Mouse (Mus musculus) CD4-positive, CD25-positive, alpha-beta regulatory T cell, adult 9 weeks (primary cell): Measurements from ENCODE around the gene Lrriq4. TPM values are rescaled to one million over a fixed set of nuclear protein-coding genes. Genes with fewer than 3 reads are reported as not detected.

Experiments used
- polyA plus RNA-seq: library from polyadenylated mRNA; unstranded; fragments of 100-300 nt; shearing (Covaris generic); gene quantifications from one replicate; pipeline ENCODE4 v1.2.1, GENCODE M21; 2017

Gene Lrriq4
- polyA plus RNA-seq: not detected

DNA sequence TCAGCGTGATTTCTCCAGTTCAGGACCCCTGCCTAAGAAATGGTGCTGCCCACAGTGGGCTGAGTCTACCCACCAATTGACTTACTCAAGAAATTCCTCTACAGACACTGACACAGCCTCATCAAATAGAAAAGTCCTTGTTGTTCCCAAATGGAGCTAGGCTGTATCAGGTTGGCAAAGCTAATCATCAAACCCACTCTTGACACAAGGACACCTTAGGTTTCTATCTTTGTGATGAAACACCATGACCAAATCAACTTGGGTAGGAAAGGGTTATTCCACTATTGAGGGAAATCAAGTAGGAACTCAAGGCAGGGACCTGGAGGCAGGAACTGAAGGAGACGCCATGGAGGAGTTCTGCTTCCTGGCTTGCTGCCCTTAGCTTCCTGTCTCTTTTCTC is at the start of gene Lrriq4:
Lrriq4 (plus strand) TSS at position 301 of the 400 bp plus-strand sequence.

DNA sequence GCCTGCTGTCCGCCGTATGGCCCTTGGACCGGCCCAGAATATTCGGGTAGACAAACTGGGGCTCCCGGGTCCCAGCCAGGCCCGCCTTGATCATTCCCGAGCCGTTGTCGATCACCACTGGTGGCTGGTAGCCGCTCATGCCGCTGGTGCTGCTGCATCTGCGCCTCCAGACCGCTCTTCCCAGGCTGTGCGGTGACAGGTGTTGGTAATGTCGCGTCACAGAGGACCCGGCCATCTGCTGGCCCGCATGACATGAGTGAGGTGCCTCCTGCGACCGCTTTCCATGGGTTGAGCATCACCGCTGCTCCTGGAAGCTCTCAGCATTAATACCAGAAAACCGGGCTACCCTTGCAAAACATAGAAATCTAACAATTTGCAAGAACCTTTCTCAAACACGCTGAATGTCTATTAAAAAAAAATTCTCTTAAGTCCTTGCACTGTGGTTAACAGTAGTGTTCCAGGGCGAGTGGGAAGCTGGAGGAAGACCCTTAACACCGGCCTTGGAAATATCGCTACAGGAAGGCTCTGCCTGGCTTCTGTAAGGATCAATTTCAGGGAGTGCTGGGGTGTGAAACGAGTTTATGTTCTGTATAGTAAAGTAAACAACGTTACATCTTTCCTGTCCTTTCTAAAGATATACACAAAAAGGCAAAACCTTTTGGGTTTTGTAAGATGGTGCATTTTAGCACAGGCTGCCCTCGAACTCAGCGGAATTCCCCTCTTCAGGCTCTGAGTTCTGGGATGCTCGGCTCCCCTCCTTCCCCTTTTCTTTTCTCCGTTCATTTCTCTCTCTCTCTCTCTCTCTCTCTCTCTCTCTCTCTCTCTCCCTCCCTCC is 44.4 kb upstream of the Lrriq4 start, which contains the start of gene Actrt3:
Actrt3 (minus strand) TSS at position 229 of the 835 bp plus-strand sequence.

DNA sequence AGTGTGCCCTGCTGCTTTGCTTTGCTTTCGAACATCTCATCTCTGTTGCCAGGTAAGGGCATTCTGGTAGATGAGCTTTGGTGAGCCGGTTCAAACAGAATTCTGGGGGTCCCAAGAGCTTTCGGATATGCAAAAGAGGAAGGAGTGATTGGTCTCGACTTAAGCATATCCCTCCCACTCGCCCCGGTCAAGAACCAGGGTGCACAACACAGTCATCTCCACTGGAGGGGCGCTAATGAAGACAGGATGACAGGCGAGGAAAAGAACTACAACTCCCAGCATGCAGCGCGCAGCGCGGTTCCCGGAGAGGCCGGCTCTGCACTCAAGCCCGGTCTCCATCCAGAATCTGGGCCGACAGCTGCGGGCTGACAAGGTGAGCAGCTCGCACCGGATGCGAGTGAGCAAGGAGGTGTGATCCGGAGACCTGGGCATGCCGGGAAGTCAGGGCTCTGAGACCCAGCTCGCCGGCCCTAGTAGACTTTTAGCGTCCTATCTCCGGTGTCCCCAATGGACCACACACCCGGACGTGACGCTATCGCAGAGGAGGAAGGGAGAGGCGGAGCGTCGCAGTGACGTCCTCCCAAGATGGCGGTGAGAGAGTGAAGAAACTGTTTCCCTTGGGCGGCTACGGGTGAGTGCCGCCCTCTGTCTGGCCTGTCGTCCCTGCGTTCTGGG is 42.1 kb upstream of the Lrriq4 start, which contains the start of gene Mynn:
Mynn (plus strand) TSS at position 1 of the 675 bp plus-strand sequence.

DNA sequence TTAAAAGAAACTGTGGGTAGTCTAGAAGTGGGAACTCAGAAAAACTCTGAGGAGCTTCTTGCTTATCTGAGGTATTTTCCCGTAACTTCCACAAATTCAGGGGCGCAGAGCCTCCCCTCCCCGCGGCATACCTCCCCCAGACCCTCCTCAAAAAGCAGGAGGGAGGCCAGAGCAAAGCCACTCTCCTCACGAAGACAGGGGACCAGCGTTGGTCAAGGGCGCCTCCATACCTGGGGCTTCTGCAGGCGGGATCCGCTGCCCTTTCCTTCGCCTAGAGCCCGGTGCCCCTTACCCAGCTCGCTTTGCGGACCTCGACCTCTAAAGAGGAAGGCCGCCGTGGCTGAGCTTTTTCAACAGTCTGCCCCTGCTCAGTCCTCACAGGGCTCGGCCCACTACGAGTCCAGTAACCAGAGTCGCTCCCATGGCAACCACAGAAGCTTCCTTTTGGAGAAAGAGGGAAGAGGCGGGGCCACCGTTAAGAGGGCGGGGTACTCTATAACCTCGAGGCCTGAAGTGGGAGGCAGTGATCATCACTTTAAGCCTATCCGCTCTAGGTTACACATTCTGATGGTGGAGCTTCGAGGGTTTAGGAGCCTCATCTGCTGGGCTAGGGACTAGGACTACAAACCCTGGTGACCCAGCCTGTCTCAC is 3.3 kb downstream of the Lrriq4 start, which contains the start of gene Lrrc34:
Lrrc34 (minus strand) TSS at position 430 of the 651 bp plus-strand sequence.

DNA sequence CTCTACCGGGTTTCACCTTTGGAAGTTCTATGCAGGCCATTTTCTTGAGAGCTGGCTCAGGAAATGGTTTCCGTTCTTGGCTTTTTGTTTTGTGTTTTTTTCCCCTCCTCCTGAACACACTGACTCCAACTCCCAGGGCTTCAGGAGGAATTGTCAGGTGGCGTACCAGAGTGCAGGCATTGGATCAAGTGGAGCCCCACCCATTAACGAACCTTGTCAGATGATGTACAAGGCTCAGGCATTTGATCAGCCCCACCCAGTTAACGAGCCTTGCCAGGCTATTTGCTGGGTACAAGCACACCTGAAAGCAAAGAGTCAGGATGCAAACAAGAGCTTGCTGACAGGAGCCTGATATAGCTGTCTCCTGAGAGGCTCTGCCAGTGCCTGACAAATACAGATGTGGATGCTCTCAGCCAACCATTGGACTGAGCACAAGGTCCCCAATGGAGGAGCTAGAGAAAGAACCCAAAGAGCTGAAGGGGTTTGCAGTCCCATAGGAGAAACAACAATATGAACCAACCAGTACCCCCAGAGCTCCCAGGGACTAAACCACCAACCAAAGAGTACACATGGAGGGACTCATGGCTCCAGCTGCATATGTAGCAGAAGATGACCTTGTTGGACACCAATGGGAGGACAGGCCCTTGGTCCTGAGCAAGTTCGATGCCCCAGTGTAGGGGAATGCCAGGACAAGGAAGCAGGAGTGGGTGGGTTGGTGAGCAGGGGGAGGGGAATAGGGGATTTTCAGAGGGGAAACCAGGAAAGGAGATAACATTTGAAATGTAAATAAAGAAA is 55.6 kb downstream of the Lrriq4 start, which contains the start of gene Lrrc31:
Lrrc31 (minus strand) TSS at position 133 of the 795 bp plus-strand sequence.

Other genes with a start within 250 kb of the Lrriq4 start
- not detected for gene Mecom, start 96.5 kb upstream of the Lrriq4 start, polyA plus RNA-seq
- gene Actrt3, start 44.6 kb upstream of the Lrriq4 start, polyA plus RNA-seq: 0.19 TPM
- 53.6 TPM for gene Mynn, start 42.4 kb upstream of the Lrriq4 start, polyA plus RNA-seq
- gene Lrrc34, start 3.4 kb downstream of the Lrriq4 start, polyA plus RNA-seq: not detected
- not detected for gene Lrrc31, start 55.3 kb downstream of the Lrriq4 start, polyA plus RNA-seq
- not detected for gene Samd7, start 101.8 kb downstream of the Lrriq4 start, polyA plus RNA-seq
- gene Sec62, start 148.4 kb downstream of the Lrriq4 start, polyA plus RNA-seq: 88.5 TPM
- 3.7 TPM for gene Gpr160, start 211.4 kb downstream of the Lrriq4 start, polyA plus RNA-seq